Mouse (Mus musculus): ENCODE measurements at regions not wholly inside any gene's neighbourhood (a gene's known extent, or its start where the extent isn't known, plus 50 kb on each side); places are given as distances from the start of the nearest gene placed in this dataset.

DNA sequence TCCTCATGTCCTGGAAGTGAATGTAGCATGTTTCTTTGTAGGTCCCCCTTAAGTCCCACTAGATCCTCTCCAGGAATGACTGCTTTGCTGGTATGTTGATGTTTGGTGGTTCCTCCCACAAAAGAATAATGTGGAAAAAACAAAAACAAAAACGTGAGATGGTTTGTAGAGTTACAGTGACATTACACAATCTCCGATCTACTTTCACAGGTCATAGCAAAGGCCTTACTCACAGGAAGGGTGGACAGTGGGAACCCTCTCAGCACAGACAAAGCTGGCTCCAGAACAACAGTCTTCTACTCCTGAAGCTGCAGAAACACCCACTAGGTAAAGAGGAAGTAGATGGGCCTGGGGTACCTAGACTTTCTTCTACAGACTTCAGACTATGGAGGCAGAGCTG, 122.2 kb downstream of the Cog6 start:
- no peaks in the 10 kb centered on the region for H3K9me3 ChIP-seq
- no peak for ATAC-seq (replicated peaks)
- H3K27ac ChIP-seq (replicated peaks) = no peak overlapping the region
- H3K36me3 ChIP-seq = no peaks in the 10 kb centered on the region
- no peak overlapping the region for H3K4me2 ChIP-seq (replicated peaks)
- H3K27me3 ChIP-seq = no peaks in the 10 kb centered on the region
- no peak overlapping the region for H3K4me3 ChIP-seq
- H3K4me1 ChIP-seq = peaks cover 3% of the 10 kb centered on the region; the same call in 1 of the 2 replicates
- H3K9ac ChIP-seq (replicated peaks) = no peak overlapping the region
- WGBS = 95% methylated on average over 2 of the region's 2 CpGs

DNA sequence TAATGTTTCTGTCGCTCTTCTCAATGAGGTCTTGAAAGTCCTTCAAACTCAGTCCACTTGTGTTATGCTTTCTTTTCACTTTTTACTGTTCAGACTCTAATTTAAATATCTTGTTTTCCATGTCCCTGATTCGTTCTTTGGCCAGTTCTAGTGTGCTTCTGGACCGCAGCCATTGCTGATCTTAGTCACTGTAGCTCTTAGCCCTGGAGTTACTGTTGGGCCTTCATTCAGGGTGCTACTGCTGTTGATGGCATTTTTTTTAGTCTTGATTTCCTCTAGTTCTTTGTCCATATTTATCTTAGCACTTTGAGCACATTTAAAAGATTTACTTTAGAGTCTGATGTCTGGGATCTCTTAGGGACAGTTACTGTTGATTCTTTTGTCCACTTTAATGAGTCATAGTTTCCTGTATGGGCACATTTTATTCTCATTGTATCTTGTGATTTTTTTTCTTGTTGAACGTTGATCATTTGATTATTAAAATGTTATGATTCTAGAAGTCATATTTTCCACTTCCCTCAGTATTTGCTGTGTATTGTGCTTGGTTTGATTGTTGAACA, 127.8 kb downstream of the Cog6 start:
- Histone ChIP-seq H3K9ac (replicated peaks) (no peak overlapping the region), H3K4me1 (peaks cover 3% of the 10 kb centered on the region; the same call in 1 of the 2 replicates), H3K4me2 (replicated peaks) (no peak overlapping the region), H3K4me3 (no peak overlapping the region), H3K27ac (replicated peaks) (no peak overlapping the region), H3K27me3 (no peaks in the 10 kb centered on the region), H3K9me3 (no peaks in the 10 kb centered on the region), H3K36me3 (no peaks in the 10 kb centered on the region)
- 75% methylated on average over 4 of the region's 4 CpGs for WGBS
- no peak for ATAC-seq (replicated peaks)

DNA sequence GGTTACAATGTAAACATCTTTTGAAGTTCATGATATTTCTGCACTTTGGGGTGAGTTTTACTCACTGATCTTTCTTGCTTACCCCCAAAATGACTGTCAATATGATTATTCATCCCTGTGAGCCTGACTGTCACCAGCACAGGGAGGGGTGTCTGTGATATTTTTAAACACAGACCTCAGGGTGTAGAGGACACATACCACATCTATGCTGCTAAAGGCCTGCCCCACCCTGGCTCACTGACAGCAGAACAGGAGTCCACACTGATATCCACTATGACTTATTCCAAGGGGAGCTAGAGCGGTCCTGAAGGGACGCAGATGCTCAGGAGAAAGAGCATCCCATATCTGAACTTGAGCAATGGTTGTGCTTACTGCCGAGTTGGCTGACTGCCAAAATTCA, 135.1 kb downstream of the Cog6 start:
- no peaks in the 10 kb centered on the region for H3K9me3 ChIP-seq
- no peak overlapping the region for H3K4me2 ChIP-seq (replicated peaks)
- H3K4me1 ChIP-seq = no peaks in the 10 kb centered on the region
- H3K9ac ChIP-seq (replicated peaks) = no peak overlapping the region
- 88% methylated on average over 3 of the region's 3 CpGs for WGBS
- no peak overlapping the region for H3K4me3 ChIP-seq
- H3K36me3 ChIP-seq = no peaks in the 10 kb centered on the region
- no peak overlapping the region for H3K27ac ChIP-seq (replicated peaks)
- ATAC-seq (replicated peaks) = no peak
- no peaks in the 10 kb centered on the region for H3K27me3 ChIP-seq

DNA sequence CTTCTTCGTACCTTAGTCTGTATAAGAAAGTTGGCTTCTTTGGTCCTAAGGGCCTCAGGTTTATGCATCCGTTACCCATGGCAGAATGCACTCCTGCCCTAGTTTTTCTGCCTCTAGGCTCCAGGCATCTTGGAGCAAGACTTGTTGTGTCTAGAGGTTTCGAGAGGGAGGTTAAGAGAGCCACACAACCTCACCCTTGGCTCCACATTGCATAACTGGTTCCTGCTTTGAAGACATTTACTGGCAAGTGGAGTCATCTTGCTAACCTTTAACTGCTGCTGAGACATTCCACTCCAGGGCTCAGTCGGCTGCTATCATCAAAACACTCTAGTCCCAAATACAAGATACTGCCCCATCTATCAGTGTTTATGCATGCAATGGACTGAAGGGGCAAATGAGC, 135.9 kb downstream of the Cog6 start:
- Histone ChIP-seq H3K4me3 (no peak overlapping the region), H3K9ac (replicated peaks) (no peak overlapping the region), H3K4me1 (no peaks in the 10 kb centered on the region), H3K9me3 (no peaks in the 10 kb centered on the region), H3K4me2 (replicated peaks) (no peak overlapping the region), H3K27me3 (no peaks in the 10 kb centered on the region), H3K36me3 (no peaks in the 10 kb centered on the region), H3K27ac (replicated peaks) (no peak overlapping the region)
- WGBS = 90% methylated on average over 4 of the region's 4 CpGs
- no peak for ATAC-seq (replicated peaks)

DNA sequence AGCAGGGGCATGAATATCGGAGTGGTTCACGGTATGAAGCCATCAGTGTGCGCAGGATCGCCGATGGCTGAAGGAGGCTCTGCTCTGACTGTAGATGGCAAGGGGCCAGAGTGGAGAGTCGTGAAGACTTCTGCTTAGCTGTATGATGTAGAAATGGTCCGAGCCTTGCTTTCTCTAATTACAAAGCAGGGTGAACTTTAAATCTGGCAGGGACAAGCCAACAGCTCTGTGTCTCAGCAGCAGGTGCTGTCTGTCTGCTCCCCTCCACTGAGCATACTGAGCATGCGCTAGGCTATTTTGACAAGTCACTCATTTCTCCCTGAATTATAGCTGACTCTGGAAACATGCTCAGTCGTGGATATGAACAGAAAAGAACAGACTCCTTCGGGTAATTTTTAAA, 137.3 kb downstream of the Cog6 start:
- no peaks in the 10 kb centered on the region for H3K27me3 ChIP-seq
- H3K4me2 ChIP-seq (replicated peaks) = no peak overlapping the region
- 79% methylated on average over 10 of the region's 10 CpGs for WGBS
- H3K4me3 ChIP-seq = no peak overlapping the region
- no peaks in the 10 kb centered on the region for H3K4me1 ChIP-seq
- no peaks in the 10 kb centered on the region for H3K9me3 ChIP-seq
- H3K27ac ChIP-seq (replicated peaks) = no peak overlapping the region
- H3K36me3 ChIP-seq = no peaks in the 10 kb centered on the region
- H3K9ac ChIP-seq (replicated peaks) = no peak overlapping the region
- ATAC-seq (replicated peaks) = no peak

DNA sequence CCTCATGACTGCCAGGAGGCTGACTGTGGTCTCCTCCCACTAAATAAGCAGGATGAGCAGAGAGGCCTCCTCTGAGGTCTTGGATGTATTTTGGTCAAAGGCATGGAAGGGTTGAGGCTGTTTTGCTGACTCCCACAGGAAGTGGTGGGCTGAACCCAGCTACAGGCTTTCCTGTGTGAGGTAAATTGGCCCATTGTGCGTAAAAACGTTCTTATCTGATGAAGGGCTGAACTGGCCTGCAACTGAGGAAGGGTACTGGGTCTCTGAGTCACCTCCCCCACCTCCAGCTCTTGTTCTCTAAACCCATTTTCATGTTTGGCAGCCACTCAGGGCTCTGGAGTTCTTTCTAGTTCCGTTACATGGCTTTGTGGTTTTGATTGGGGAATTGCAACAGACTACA, 138.7 kb downstream of the Cog6 start:
- Histone ChIP-seq H3K4me1 (no peaks in the 10 kb centered on the region), H3K4me2 (replicated peaks) (no peak overlapping the region), H3K4me3 (no peak overlapping the region), H3K27me3 (no peaks in the 10 kb centered on the region), H3K9ac (replicated peaks) (no peak overlapping the region), H3K9me3 (no peaks in the 10 kb centered on the region), H3K27ac (replicated peaks) (no peak overlapping the region), H3K36me3 (no peaks in the 10 kb centered on the region)
- WGBS = 61% methylated on average over 3 of the region's 3 CpGs
- no peak for ATAC-seq (replicated peaks)

DNA sequence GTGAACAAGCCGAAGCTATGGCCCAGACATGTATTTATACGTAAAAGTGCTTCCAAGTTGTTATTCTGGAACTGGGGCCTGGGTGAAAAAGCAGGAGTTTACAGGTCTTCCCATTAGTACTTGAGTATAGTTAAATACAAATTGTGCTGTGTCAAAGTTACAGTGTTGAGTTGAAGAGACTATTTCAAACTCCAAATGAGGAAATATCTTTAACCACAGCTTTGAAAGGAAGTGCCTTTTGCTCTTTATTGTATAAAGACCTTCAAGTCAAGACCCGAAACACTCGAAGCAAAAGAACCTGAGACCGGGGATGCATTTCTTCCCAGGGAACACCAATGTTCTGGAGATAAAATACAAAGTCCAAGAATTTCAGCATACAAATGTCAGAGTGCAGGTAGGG, 144.8 kb downstream of the Cog6 start:
- no peak for ATAC-seq (replicated peaks)
- Histone ChIP-seq H3K4me1 (no peaks in the 10 kb centered on the region), H3K9me3 (no peaks in the 10 kb centered on the region), H3K36me3 (no peaks in the 10 kb centered on the region), H3K9ac (replicated peaks) (no peak overlapping the region), H3K4me3 (no peak overlapping the region), H3K4me2 (replicated peaks) (no peak overlapping the region), H3K27ac (replicated peaks) (no peak overlapping the region), H3K27me3 (no peaks in the 10 kb centered on the region)
- 92% methylated on average over 5 of the region's 5 CpGs for WGBS

DNA sequence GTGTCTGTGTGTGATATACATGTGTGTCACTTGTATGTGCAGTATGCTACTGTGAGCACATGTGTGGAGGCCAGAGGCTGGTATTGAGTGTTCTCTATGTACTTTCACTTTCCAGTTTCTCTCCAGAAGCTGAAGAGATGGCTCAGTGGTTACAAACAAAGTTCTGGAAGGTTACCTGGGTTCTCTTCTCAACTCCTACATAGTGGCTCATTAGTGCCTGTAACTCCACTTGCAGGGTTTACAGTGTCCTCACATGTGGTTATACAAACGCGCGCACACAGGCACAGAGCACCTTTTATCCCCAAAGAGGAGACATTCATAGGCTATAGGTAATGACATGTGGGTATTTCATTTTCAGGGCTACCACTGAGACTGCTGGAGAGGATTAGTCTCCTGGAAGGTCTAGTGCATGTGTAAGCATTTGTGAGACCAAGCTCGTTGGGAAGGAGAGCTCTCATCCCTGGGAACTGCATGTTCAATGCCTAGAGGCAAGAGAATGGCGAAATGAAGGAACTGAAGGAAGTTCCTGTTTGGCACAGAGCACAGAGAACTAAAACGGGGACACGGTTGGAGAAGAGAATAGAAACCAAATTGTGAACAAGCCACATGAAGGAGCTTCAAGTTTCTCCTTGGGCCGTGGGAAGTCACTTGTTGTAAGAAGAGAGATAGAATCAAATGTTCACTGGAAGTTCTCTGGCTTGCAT, 153.7 kb downstream of the Cog6 start:
- Histone ChIP-seq H3K9me3 (no peaks in the 10 kb centered on the region), H3K9ac (replicated peaks) (no peak overlapping the region), H3K4me3 (no peak overlapping the region), H3K4me2 (replicated peaks) (no peak overlapping the region), H3K27me3 (no peaks in the 10 kb centered on the region), H3K36me3 (no peaks in the 10 kb centered on the region), H3K27ac (replicated peaks) (no peak overlapping the region), H3K4me1 (no peaks in the 10 kb centered on the region)
- 86% methylated on average over 8 of the region's 8 CpGs for WGBS
- no peak for ATAC-seq (replicated peaks)

DNA sequence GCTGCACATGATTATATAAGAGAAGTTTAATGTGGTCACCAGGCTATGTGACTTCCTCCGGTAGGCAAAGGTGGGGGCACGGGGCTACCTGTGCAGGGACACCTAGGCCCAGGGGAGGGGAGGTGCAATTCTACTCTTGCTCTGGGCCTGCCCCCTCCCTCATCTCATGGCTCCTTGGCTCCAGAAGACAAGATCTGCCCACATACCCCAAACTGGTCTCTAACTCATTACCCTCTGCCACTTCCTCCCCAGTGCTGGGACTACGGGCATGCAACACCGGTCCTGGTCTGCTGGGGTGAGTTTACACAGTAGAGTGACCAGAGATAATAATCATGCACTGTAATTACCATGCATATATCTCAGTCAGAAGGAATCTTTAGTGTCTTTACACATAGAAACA, 155.0 kb downstream of the Cog6 start:
- 86% methylated on average over 4 of the region's 4 CpGs for WGBS
- ATAC-seq (replicated peaks) = no peak

DNA sequence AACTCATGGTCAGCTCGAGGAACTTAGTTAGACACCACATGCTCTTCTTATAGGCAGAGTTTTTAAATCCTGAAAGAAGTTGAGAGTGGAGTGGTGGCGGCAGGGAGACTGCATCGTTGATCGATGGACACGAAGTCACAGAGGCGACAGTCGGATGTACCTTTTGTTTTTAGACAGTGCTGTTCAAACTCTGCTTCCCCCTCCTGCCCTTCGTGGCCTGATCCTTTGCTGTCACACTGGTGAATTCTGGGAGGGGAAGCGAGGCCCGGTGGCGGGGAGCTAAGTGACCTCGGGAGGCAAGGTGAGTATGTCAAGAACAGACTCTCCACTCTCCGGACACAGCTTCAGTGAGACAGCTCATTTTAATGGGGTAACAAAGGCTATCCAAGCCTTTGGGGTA, 155.5 kb downstream of the Cog6 start:
- WGBS = 86% methylated on average over 13 of the region's 13 CpGs
- H3K36me3 ChIP-seq = no peaks in the 10 kb centered on the region

More for the DNA sequence above, 155.0 kb downstream of the Cog6 start:
- Histone ChIP-seq H3K4me2 (replicated peaks) (no peak overlapping the region), H3K9me3 (no peaks in the 10 kb centered on the region), H3K27me3 (no peaks in the 10 kb centered on the region), H3K27ac (replicated peaks) (no peak overlapping the region), H3K4me1 (no peaks in the 10 kb centered on the region), H3K4me3 (no peak overlapping the region), H3K36me3 (no peaks in the 10 kb centered on the region), H3K9ac (replicated peaks) (no peak overlapping the region)

DNA sequence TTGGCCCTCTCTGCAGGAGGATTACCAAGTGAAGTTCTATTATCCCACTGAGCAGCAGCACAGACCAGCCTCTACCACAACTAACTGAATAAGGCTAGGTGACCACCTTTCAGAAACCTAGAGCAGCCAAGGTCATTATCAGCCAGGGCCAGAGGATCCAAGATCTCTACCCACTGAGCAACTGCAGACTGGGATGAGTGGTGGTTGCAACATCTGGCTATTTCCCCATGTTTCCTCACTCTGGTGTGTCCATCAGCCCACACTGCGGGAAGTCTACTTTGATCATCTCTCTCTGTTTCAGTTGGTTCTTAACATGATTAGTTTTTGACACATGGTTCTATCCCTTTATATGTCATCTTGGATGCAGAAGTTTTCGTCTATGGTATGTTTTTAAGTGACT, 157.2 kb downstream of the Cog6 start:
- Histone ChIP-seq H3K27me3 (no peaks in the 10 kb centered on the region), H3K27ac (replicated peaks) (no peak overlapping the region), H3K9me3 (no peaks in the 10 kb centered on the region), H3K36me3 (no peaks in the 10 kb centered on the region), H3K4me1 (no peaks in the 10 kb centered on the region), H3K4me2 (replicated peaks) (no peak overlapping the region), H3K4me3 (no peak overlapping the region), H3K9ac (replicated peaks) (no peak overlapping the region)
- 84% methylated on average over 2 of the region's 2 CpGs for WGBS
- ATAC-seq (replicated peaks) = no peak

More for the DNA sequence above, 155.5 kb downstream of the Cog6 start:
- ATAC-seq (replicated peaks) = no peak
- H3K4me2 ChIP-seq (replicated peaks) = no peak overlapping the region
- H3K9ac ChIP-seq (replicated peaks) = no peak overlapping the region
- H3K4me1 ChIP-seq = no peaks in the 10 kb centered on the region
- H3K27ac ChIP-seq (replicated peaks) = no peak overlapping the region
- no peaks in the 10 kb centered on the region for H3K27me3 ChIP-seq
- H3K9me3 ChIP-seq = no peaks in the 10 kb centered on the region
- H3K4me3 ChIP-seq = no peak overlapping the region

DNA sequence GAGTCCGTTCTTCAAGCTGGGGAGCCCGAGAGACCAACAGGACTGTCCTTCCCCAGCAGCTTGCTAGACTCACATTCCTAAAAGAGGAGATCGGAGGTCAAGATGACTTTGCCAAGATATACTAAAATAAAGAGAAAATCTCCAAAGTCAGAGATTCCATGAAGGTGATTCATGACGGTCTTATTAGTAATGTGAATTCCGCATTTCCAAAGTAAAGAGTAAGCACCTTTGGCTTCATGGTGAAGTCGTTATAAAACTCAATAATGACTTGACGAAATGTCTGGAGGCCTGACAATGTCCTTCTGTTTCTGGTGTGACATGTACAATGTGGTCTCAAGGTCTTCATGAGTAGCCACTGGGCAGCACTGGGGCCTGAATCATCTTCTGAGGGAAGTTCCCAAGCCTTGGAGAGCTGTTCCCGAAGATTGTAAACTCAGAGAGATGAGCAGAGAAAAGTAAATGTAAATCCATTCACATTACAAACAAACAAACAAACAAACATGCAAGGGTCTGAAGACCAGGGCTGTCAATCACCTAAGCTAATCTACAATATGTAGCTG, 157.7 kb downstream of the Cog6 start:
- H3K4me2 ChIP-seq (replicated peaks) = no peak overlapping the region
- no peaks in the 10 kb centered on the region for H3K9me3 ChIP-seq
- no peak overlapping the region for H3K4me3 ChIP-seq
- 93% methylated on average over 8 of the region's 8 CpGs for WGBS
- no peak for ATAC-seq (replicated peaks)
- no peaks in the 10 kb centered on the region for H3K4me1 ChIP-seq
- H3K27me3 ChIP-seq = no peaks in the 10 kb centered on the region
- H3K9ac ChIP-seq (replicated peaks) = no peak overlapping the region
- H3K36me3 ChIP-seq = no peaks in the 10 kb centered on the region
- H3K27ac ChIP-seq (replicated peaks) = no peak overlapping the region

DNA sequence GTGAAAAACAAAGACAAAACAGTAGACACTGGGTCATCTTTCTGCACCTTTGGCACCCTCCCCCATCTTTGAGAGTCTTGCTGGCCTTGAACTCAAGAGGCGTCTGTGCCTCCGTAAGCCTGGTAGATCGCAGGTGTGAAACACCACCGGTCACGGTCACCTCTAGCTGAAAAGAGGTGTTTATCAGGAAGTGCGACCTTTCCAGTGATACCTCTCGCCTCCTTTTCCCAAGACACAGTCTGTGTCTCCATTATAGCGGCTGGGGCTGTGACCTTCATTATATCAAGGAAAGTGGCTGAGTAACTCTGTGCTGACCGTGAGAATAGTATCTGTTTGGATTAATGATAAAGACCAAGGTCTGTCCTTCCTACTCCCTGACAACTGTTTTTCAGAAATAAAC, 158.8 kb downstream of the Cog6 start:
- H3K4me2 ChIP-seq (replicated peaks) = no peak overlapping the region
- ATAC-seq (replicated peaks) = no peak
- 95% methylated on average over 9 of the region's 9 CpGs for WGBS
- no peaks in the 10 kb centered on the region for H3K27me3 ChIP-seq
- no peaks in the 10 kb centered on the region for H3K36me3 ChIP-seq
- H3K9ac ChIP-seq (replicated peaks) = no peak overlapping the region
- no peaks in the 10 kb centered on the region for H3K9me3 ChIP-seq
- no peak overlapping the region for H3K4me3 ChIP-seq
- no peak overlapping the region for H3K27ac ChIP-seq (replicated peaks)
- no peaks in the 10 kb centered on the region for H3K4me1 ChIP-seq

Data from forebrain, embryonic 15.5 days (tissue).